Mouse (Mus musculus) splenic B cell, adult 2 months (primary cell): Measurements from ENCODE around the gene Pcsk5.

Experiments
- DNase-seq: peaks from one replicate; pipeline ENCODE4 v3.0.0-alpha.2; 2011; ENCODE audit warnings: low read depth, low spot score
- H3K27me3 ChIP-seq: 2 replicates; pipeline ENCODE4 v1.6.1; 2012; ENCODE audit warnings: mild to moderate bottlenecking, low read length, moderate library complexity, mixed read lengths; ENCODE audit not compliant: control insufficient read depth, poor library complexity, insufficient read depth, severe bottlenecking
- H3K36me3 ChIP-seq: 2 replicates; pipeline ENCODE4 v1.6.1; 2012; ENCODE audit warnings: mild to moderate bottlenecking, low read length, moderate library complexity, mixed read lengths; ENCODE audit not compliant: control insufficient read depth, poor library complexity, insufficient read depth, severe bottlenecking

Pcsk5 gene

DNA sequence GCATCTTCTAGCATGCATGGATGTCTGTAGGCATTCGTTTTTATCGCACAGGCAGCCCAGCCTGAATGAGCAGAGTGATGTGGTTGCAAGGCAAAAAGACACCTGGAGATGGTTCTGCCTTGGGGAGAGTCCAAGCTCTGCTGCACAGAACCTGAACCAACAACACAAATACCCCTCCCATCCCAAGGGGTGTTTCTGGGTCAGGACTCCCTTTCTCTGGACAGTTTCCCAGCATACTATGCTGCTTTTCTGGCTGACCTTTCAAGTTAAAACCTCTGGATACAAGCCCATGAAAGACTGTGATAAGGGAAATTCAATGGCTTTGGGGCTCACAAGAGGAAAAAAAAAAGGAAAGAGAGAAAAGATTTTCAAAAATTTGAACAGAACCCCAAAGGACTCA is 6.1 kb downstream of the Pcsk5 start:
- no peak for DNase-seq
- no peaks in the 10 kb centered on the region for H3K27me3 ChIP-seq
- H3K36me3 ChIP-seq, result no peaks in the 10 kb centered on the region

- no peaks in the 10 kb centered on the region for H3K27me3 ChIP-seq
- no peaks in the 10 kb centered on the region for H3K36me3 ChIP-seq
- no peak for DNase-seq
Measured at GRCm38 (mm10) chr19:17828414-17828813, 9.0 kb downstream of the Pcsk5 start.

DNA sequence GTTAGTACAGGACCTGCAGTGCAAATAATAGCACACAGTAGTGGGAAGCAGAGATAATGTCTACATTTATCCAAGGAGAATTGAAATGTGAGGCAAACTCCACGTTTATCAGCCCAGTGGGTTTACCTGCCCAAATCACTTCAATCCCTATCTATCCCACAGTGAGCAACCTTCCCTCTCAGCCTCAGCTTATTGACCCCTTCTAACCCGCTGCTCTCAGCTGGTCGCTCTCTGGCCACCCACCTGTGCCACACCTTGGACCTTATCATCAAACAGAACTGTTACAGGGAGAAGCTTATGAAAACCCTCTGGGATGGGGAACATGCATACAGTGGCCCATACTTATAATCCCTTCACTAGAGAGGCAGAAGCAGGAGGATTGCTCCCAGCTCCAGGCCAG is 10.7 kb downstream of the Pcsk5 start:
- DNase-seq, result no peak
- no peaks in the 10 kb centered on the region for H3K27me3 ChIP-seq
- no peaks in the 10 kb centered on the region for H3K36me3 ChIP-seq

- Histone ChIP-seq H3K27me3 (no peaks in the 10 kb centered on the region), H3K36me3 (no peaks in the 10 kb centered on the region)
- no peak for DNase-seq
Measured at GRCm38 (mm10) chr19:17820046-17820445, 17.4 kb downstream of the Pcsk5 start.

- no peaks in the 10 kb centered on the region for H3K36me3 ChIP-seq
- no peaks in the 10 kb centered on the region for H3K27me3 ChIP-seq
- DNase-seq, result no peak
Measured at GRCm38 (mm10) chr19:17819081-17819480, 18.4 kb downstream of the Pcsk5 start.

GRCm38 (mm10) chr19:17815062-17815461 is 22.4 kb downstream of the Pcsk5 start:
- no peaks in the 10 kb centered on the region for H3K36me3 ChIP-seq
- no peaks in the 10 kb centered on the region for H3K27me3 ChIP-seq
- no peak for DNase-seq

DNA sequence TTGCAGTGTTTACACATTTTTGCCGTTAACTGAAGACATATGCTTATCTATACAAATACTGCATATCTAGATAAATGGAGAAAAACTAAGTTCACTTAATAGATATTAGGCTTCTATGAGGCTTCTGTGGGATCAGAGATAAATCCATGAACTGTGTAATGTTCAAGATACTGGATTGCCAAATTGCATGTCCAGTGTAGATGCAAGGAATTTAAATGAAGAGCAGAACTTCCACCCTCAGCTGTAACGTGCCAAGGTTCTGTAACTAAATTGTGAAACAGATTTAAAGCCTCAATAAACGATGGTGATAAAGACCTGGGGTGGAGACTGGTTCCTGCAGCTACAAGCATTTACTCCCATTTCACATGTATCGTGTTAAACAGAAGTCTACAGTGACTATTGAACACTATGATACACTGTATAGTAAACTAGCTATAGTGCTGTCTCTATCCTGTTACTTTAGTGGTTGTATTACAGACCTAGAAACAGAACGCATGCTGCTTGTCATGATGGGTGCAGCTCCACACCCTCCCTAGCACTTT is 23.9 kb downstream of the Pcsk5 start:
- Histone ChIP-seq H3K27me3 (no peaks in the 10 kb centered on the region), H3K36me3 (no peaks in the 10 kb centered on the region)
- no peak for DNase-seq

DNA sequence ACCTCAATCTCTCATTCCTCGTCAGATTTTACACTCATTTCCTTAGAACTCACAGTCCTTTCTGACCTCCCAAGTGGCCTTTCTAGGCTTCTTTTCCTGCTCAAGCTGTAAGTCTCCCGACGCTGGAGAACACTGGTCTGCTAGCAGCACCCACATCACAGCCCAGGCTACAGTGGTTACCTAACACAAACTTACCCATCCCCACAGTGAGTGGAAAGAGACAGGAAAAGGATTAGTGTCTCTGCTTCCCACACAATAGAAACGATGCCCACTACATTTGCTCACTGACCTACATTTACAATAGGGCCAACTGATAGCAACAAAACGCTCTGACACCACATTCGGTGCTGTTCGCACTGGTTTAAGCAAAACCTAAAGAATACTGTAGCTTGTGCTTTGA is 24.8 kb downstream of the Pcsk5 start:
- Histone ChIP-seq H3K27me3 (no peaks in the 10 kb centered on the region), H3K36me3 (no peaks in the 10 kb centered on the region)
- no peak for DNase-seq

DNA sequence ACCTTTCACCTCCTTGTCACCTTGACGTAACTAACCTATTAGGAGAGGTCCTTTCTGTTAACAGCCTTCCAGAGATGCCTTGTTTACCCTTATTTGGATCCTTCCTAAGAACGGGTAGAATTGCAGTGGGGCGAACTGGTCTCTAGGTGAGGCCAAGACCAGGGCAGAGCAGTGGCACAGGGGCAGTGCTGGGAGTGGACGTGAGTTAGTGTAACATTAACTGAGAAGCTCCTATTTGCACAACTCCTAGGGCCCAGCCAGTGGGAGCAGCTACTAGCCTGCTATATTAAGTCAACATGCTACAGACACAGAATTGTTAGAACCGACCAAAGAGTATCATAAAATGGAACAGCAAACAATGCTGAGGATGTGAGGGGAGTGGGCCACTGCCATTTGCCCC is 30.8 kb downstream of the Pcsk5 start:
- H3K36me3 ChIP-seq, result no peaks in the 10 kb centered on the region

DNA sequence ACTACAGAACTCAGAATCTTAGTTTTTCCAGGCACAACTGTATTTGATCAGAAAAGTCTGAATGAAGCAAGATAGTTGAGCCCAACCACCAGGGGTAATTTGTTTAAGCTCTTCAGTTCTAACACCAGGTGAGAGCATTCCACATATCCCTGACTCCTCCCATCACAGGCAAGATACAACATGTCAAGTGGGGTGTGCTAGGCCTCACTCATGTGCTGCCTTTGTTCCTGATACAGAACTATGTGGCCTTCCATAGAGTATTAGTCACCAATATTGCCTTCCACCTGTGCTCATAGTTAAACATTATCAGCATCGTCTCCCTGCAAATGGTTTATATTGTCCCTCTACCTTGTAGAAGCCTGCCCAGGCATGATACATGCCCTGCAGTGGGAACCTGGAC is 36.6 kb downstream of the Pcsk5 start:
- H3K36me3 ChIP-seq, result no peaks in the 10 kb centered on the region
- DNase-seq, result no peak
- no peaks in the 10 kb centered on the region for H3K27me3 ChIP-seq

More for the DNA sequence above, 30.8 kb downstream of the Pcsk5 start:
- H3K27me3 ChIP-seq, result no peaks in the 10 kb centered on the region
- DNase-seq, result no peak

DNA sequence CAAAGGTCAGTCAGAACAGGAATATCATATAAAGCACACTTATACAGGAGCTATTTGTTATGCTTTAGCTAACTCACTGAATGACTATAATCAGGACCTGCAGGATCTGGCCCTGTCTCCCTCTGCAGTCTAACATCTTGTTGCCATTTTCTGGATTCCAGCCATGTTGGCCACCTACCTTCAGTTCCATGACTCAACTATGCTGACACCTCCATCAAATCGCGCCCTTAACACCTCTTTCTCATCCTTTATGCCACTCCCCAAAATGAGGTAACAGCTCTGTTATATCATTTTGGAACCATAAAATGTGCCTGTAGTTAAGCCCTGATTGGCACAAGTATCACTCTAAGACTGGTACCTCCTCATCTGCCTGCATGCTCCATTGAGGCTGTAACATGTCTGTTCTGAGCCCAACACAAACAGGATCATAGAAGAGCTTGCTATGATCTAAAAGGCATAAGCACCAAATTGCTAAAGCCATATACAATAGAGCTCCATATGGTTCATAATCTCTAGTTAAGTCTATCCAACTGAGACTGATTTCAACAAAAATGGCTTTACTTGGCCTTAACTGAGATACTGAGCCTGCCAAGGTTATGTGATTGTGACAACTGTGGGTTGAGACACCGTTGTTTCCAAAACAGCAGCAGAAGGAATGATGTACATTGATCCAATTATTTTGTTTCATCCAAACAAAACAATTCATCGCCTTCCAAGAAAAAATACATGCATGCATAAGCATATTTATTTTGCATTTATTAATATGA is 37.8 kb downstream of the Pcsk5 start:
- Histone ChIP-seq H3K27me3 (no peaks in the 10 kb centered on the region), H3K36me3 (no peaks in the 10 kb centered on the region)
- no peak for DNase-seq

DNA sequence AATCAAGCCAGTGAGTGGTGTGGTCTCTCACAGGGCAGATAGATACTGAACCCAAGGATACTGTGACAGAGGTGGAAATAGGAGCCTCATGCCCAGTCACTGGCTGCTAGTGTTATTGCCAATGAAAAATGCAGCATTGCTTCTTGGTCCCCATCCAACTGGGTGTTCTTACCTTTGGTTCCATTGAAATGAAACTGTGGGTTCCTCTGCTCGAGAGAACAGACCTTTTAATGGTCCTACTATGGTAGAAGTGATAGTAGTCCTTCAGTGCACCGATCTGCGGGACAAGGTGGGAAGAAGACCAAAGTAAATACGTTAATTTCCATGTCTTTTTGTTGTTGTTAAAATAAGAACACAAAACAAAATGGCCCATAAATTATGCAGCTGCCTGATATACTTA is 44.0 kb downstream of the Pcsk5 start:
- no peaks in the 10 kb centered on the region for H3K27me3 ChIP-seq
- DNase-seq, result no peak
- no peaks in the 10 kb centered on the region for H3K36me3 ChIP-seq

- no peaks in the 10 kb centered on the region for H3K36me3 ChIP-seq
- DNase-seq, result no peak
- no peaks in the 10 kb centered on the region for H3K27me3 ChIP-seq
Measured at GRCm38 (mm10) chr19:17791485-17792052, 45.9 kb downstream of the Pcsk5 start.

DNA sequence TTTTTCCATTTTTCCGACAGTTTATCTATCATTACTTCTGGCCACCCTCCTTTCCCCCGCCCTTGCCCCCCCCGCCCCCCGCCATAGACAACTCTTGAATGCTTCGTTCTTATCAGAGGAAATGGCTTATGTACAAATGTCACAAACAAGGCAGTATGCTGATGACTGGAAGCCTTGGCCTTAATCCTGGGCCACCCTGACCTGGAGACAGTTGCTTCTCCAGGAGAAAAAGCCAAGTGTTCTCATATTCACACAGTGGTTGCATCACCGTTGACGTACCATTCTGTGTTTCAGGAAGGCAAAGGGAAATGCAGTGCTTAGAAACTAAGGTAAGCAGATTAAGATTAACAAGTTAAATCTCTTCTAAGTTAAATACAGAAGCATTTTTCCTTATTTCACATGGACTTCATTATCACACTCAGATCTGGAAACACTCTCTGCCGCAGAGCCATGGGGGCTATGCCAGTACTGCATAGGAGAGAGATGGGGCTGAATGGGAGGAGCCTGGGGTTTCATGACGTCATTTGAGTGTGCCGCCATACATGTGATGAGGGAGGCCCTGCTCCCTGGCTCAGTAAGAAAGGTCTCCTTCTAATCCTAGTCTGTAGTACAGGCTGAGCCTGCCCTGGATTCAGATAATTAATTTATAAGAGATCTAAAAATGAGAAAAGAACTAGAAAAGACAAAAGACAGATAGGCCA is 48.7 kb downstream of the Pcsk5 start:
- Histone ChIP-seq H3K27me3 (no peaks in the 10 kb centered on the region), H3K36me3 (no peaks in the 10 kb centered on the region)
- DNase-seq, result no peak

GRCm38 (mm10) chr19:17786744-17787143 is 50.7 kb downstream of the Pcsk5 start:
- Histone ChIP-seq H3K36me3 (no peaks in the 10 kb centered on the region), H3K27me3 (no peaks in the 10 kb centered on the region)
- DNase-seq, result no peak
